Mouse (Mus musculus): ENCODE measurements at regions not wholly inside any gene's neighbourhood (a gene's known extent, or its start where the extent isn't known, plus 50 kb on each side); places are given as distances from the start of the nearest gene placed in this dataset.

DNA sequence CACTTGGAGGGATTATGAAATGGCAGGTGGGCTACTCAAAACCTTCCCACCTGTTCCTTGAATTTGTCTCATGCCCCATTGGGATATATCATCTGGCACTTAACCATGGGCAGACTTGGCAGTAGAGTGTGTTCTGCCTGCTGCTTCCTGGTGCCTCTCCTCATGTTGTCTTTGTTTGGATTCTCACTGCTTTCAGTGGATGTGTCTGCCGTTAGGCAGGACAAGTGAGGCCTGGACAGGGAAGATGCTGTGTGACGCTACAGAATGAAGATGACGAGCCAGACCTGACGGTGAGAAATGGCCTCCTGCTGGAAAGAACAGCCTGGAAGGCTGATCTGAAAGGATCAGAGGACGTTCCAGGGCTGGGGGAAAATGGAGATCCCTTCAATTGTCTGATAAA is 133.6 kb upstream of the Gm10181 start:
- ATAC-seq (ENCODE audit: insufficient number of reproducible peaks, insufficient read depth, low FRiP score, low TSS enrichment, low read depth), result no peak
- H3K36me3 ChIP-seq, result no peaks in the 10 kb centered on the region
- no peaks in the 10 kb centered on the region for H3K4me1 ChIP-seq
- H3K27me3 ChIP-seq, result peaks cover 7% of the 10 kb centered on the region; the same call in 1 of the 2 replicates
- WGBS, result 74% methylated on average over 5 of the region's 5 CpGs
- H3K9me3 ChIP-seq, result no peaks in the 10 kb centered on the region
- no peak overlapping the region for H3K4me2 ChIP-seq
- H3K9ac ChIP-seq, result no peak overlapping the region
- H3K4me3 ChIP-seq, result no peak overlapping the region
- H3K27ac ChIP-seq, result no peak overlapping the region

GRCm38 (mm10) chr9:24956566-24956965 is 132.7 kb upstream of the Gm10181 start:
- no peak for ATAC-seq (ENCODE audit: insufficient number of reproducible peaks, insufficient read depth, low FRiP score, low TSS enrichment, low read depth)
- no peak overlapping the region for H3K4me2 ChIP-seq
- H3K9me3 ChIP-seq, result no peaks in the 10 kb centered on the region
- peaks cover 7% of the 10 kb centered on the region; the same call in 1 of the 2 replicates for H3K27me3 ChIP-seq
- no peaks in the 10 kb centered on the region for H3K36me3 ChIP-seq
- H3K9ac ChIP-seq, result no peak overlapping the region
- no peaks in the 10 kb centered on the region for H3K4me1 ChIP-seq
- no peak overlapping the region for H3K4me3 ChIP-seq
- no peak overlapping the region for H3K27ac ChIP-seq
- 44% methylated on average over 7 of the region's 7 CpGs for WGBS

GRCm38 (mm10) chr9:24963290-24963689 is 125.9 kb upstream of the Gm10181 start:
- Histone ChIP-seq H3K4me2 (no peak overlapping the region), H3K9ac (no peak overlapping the region), H3K9me3 (no peaks in the 10 kb centered on the region), H3K4me3 (no peak overlapping the region), H3K36me3 (no peaks in the 10 kb centered on the region), H3K27me3 (no peaks in the 10 kb centered on the region), H3K27ac (no peak overlapping the region), H3K4me1 (no peaks in the 10 kb centered on the region)
- ATAC-seq (ENCODE audit: insufficient number of reproducible peaks, insufficient read depth, low FRiP score, low TSS enrichment, low read depth), result no peak
- WGBS, result 77% methylated on average over 1 of the region's 1 CpGs

- H3K9me3 ChIP-seq, result no peaks in the 10 kb centered on the region
- no peaks in the 10 kb centered on the region for H3K36me3 ChIP-seq
- no peaks in the 10 kb centered on the region for H3K4me1 ChIP-seq
- WGBS, result 71% methylated on average over 10 of the region's 10 CpGs
- H3K4me2 ChIP-seq, result no peak overlapping the region
- ATAC-seq (ENCODE audit: insufficient number of reproducible peaks, insufficient read depth, low FRiP score, low TSS enrichment, low read depth), result no peak
- H3K27me3 ChIP-seq, result peaks cover 7% of the 10 kb centered on the region; the same call in 1 of the 2 replicates
- H3K27ac ChIP-seq, result no peak overlapping the region
- no peak overlapping the region for H3K4me3 ChIP-seq
- no peak overlapping the region for H3K9ac ChIP-seq
Measured at GRCm38 (mm10) chr9:24967571-24967970, 121.7 kb upstream of the Gm10181 start.

DNA sequence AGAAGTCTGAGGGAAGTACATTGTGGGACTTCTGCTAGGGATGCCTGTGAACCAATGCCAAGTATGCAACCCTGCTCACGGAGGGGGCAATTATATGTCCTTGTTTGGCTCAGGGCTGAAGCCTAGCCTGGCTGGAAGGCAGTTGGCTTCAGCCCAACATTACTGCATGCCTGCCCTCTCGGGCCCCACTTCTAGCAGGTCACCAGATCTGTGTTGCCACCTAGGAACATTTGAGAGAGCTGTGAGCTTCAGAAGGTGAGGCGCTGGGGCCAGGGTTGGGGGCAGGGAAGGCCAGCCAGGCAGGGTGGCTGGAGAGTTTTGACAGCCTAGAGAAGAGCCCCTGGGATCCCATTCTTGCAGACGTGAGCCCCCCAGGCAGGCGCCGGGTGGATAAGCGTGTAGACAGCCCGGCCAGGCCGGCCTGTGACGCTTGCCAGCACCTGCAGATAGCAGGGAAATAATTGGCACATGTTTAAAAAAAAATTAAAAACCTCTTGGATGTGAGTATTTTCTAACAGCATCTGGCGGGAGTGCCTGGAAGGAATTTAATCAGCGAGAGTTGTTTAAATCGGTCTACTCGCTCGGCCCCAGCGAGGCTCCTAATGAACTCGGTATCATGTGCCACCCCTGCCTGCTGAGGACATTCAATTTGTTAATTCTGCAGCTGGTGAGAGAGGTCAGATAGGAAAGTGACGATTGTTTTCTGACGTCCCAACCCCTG is 115.0 kb upstream of the Gm10181 start:
- Histone ChIP-seq H3K36me3 (no peaks in the 10 kb centered on the region), H3K9me3 (no peaks in the 10 kb centered on the region), H3K27ac (0 out of 2 replicates have a peak overlapping the region, but pooled peaks have one; percentile 39), H3K4me1 (peaks cover 13% of the 10 kb centered on the region), H3K4me3 (peak overlapping the region; percentile 6), H3K9ac (peak overlapping the region; percentile 16; the same call in 1 of the 2 replicates), H3K4me2 (peak overlapping the region; percentile 52), H3K27me3 (peaks cover 4% of the 10 kb centered on the region; the same call in 1 of the 2 replicates)
- ATAC-seq (ENCODE audit: insufficient number of reproducible peaks, insufficient read depth, low FRiP score, low TSS enrichment, low read depth), result no peak
- WGBS, result 4% methylated on average over 19 of the region's 19 CpGs

GRCm38 (mm10) chr9:24982796-24983195 is 106.4 kb upstream of the Gm10181 start:
- H3K4me3 ChIP-seq, result no peak overlapping the region
- H3K9ac ChIP-seq, result no peak overlapping the region
- H3K27ac ChIP-seq, result no peak overlapping the region
- no peaks in the 10 kb centered on the region for H3K4me1 ChIP-seq
- no peak for ATAC-seq (ENCODE audit: insufficient number of reproducible peaks, insufficient read depth, low FRiP score, low TSS enrichment, low read depth)
- no peaks in the 10 kb centered on the region for H3K36me3 ChIP-seq
- no peak overlapping the region for H3K4me2 ChIP-seq
- H3K9me3 ChIP-seq, result no peaks in the 10 kb centered on the region
- WGBS, result 69% methylated on average over 3 of the region's 3 CpGs
- H3K27me3 ChIP-seq, result no peaks in the 10 kb centered on the region

DNA sequence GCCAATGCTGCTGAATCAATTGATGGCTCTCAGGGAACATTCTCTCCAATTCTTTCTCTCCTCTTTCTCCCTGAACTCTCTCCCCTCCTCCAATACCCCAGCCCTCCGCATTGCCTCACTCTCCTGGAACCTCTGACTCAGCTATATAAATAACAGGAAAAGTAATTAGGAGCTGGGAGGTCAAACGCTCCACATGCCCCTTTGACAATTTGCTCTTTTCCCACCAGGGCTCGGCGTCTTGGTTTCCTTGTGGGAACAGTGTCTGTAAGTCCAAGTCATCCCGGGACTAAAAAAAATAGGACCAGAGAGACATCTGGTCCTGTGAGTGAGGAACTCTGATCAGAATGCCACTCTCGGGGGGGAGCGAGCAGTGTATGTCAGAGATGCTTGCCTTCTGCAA is 94.7 kb upstream of the Gm10181 start:
- ATAC-seq (ENCODE audit: insufficient number of reproducible peaks, insufficient read depth, low FRiP score, low TSS enrichment, low read depth), result no peak
- H3K4me1 ChIP-seq, result no peaks in the 10 kb centered on the region
- H3K27ac ChIP-seq, result no peak overlapping the region
- no peak overlapping the region for H3K9ac ChIP-seq
- no peaks in the 10 kb centered on the region for H3K27me3 ChIP-seq
- H3K9me3 ChIP-seq, result no peaks in the 10 kb centered on the region
- WGBS, result 33% methylated on average over 7 of the region's 7 CpGs
- no peak overlapping the region for H3K4me2 ChIP-seq
- H3K36me3 ChIP-seq, result no peaks in the 10 kb centered on the region
- H3K4me3 ChIP-seq, result no peak overlapping the region

GRCm38 (mm10) chr9:25021095-25021691 is 68.0 kb upstream of the Gm10181 start:
- Histone ChIP-seq H3K9me3 (no peaks in the 10 kb centered on the region), H3K4me3 (no peak overlapping the region), H3K27me3 (peaks cover 4% of the 10 kb centered on the region; the same call in 1 of the 2 replicates), H3K9ac (no peak overlapping the region), H3K27ac (no peak overlapping the region), H3K36me3 (no peaks in the 10 kb centered on the region), H3K4me1 (no peaks in the 10 kb centered on the region), H3K4me2 (no peak overlapping the region)
- no peak for ATAC-seq (ENCODE audit: insufficient number of reproducible peaks, insufficient read depth, low FRiP score, low TSS enrichment, low read depth)
- WGBS, result 67% methylated on average over 4 of the region's 4 CpGs

- no peaks in the 10 kb centered on the region for H3K4me1 ChIP-seq
- ATAC-seq (ENCODE audit: insufficient number of reproducible peaks, insufficient read depth, low FRiP score, low TSS enrichment, low read depth), result no peak
- no peak overlapping the region for H3K4me3 ChIP-seq
- peaks cover 4% of the 10 kb centered on the region; the same call in 1 of the 2 replicates for H3K27me3 ChIP-seq
- no peak overlapping the region for H3K27ac ChIP-seq
- WGBS, result 76% methylated on average over 4 of the region's 4 CpGs
- no peaks in the 10 kb centered on the region for H3K36me3 ChIP-seq
- H3K9ac ChIP-seq, result no peak overlapping the region
- no peaks in the 10 kb centered on the region for H3K9me3 ChIP-seq
- H3K4me2 ChIP-seq, result no peak overlapping the region
Measured at GRCm38 (mm10) chr9:25022439-25022838, 66.8 kb upstream of the Gm10181 start.

DNA sequence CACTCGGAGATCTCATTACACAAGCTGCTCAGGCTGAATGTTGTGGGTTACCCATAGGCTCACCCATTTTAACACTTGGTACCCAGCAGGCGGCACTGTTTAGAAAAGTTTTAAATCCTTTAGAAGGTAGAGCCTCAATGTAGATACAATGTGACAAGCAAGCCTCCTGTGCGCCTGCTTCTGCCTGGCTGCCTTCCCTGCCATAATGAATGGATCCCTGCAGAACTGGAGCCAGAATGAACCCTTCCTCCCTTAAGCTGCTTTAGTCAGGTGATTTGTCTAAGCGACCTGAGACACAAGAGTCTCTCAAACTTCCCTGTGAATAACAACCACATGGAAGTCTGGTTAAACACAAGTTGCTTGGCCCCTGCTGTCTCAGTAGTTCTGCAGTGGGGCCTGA is 64.7 kb upstream of the Gm10181 start:
- no peak for ATAC-seq (ENCODE audit: insufficient number of reproducible peaks, insufficient read depth, low FRiP score, low TSS enrichment, low read depth)
- Histone ChIP-seq H3K4me1 (no peaks in the 10 kb centered on the region), H3K9me3 (no peaks in the 10 kb centered on the region), H3K36me3 (no peaks in the 10 kb centered on the region), H3K4me2 (no peak overlapping the region), H3K27me3 (peaks cover 10% of the 10 kb centered on the region), H3K9ac (no peak overlapping the region), H3K4me3 (no peak overlapping the region), H3K27ac (no peak overlapping the region)
- 55% methylated on average over 4 of the region's 4 CpGs for WGBS

- 7% methylated on average over 8 of the region's 8 CpGs for WGBS
- H3K27me3 ChIP-seq, result peaks cover 10% of the 10 kb centered on the region
- H3K36me3 ChIP-seq, result no peaks in the 10 kb centered on the region
- H3K9ac ChIP-seq, result no peak overlapping the region
- H3K4me1 ChIP-seq, result no peaks in the 10 kb centered on the region
- H3K4me3 ChIP-seq, result no peak overlapping the region
- no peak for ATAC-seq (ENCODE audit: insufficient number of reproducible peaks, insufficient read depth, low FRiP score, low TSS enrichment, low read depth)
- H3K4me2 ChIP-seq, result no peak overlapping the region
- H3K9me3 ChIP-seq, result no peaks in the 10 kb centered on the region
- H3K27ac ChIP-seq, result no peak overlapping the region
Measured at GRCm38 (mm10) chr9:25027581-25027980, 61.6 kb upstream of the Gm10181 start.

GRCm38 (mm10) chr9:25028305-25028704 is 60.9 kb upstream of the Gm10181 start:
- no peak for ATAC-seq (ENCODE audit: insufficient number of reproducible peaks, insufficient read depth, low FRiP score, low TSS enrichment, low read depth)
- Histone ChIP-seq H3K9ac (no peak overlapping the region), H3K9me3 (no peaks in the 10 kb centered on the region), H3K4me2 (no peak overlapping the region), H3K4me3 (no peak overlapping the region), H3K4me1 (no peaks in the 10 kb centered on the region), H3K36me3 (no peaks in the 10 kb centered on the region), H3K27ac (no peak overlapping the region), H3K27me3 (peaks cover 10% of the 10 kb centered on the region)
- WGBS, result 66% methylated on average over 6 of the region's 6 CpGs

All from embryonic facial prominence, embryonic 13.5 days (tissue).